Mouse (Mus musculus): ENCODE results near the gene Snapin.

Gene Snapin

DNA sequence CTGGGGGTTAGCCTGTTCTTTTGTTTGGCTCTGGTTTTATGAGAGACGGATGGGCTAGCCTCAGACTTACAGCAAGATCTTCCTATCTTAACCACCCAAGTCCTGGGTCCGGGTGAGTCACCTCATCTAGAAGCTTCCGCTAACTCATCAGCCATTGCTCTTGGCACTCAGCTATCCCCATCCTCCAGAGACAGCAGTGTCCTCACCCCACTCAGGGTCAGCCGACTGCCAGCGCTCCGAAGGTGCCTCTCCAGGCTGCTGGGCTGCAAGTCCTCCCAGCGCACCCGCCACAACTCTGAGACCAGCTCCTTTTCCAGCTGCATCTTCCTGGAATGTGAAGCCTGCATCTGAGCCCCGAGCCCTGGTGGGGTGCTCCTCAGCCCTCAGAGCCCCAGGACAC lies 31.1 kb downstream of the Snapin start:
- DNase-seq (ENCODE audit: low read depth in 1 of 2, low spot score in 2 of 2) = no peak

GRCm38 (mm10) chr3:90454931-90455330 lies 35.9 kb downstream of the Snapin start:
- no peak for DNase-seq (ENCODE audit: low read depth in 1 of 2, low spot score in 2 of 2)

- DNase-seq (ENCODE audit: low read depth in 1 of 2, low spot score in 2 of 2) = no peak
Measured at GRCm38 (mm10) chr3:90451396-90452095, 39.3 kb downstream of the Snapin start.

GRCm38 (mm10) chr3:90450874-90451273 lies 40.0 kb downstream of the Snapin start:
- no peak for DNase-seq (ENCODE audit: low read depth in 1 of 2, low spot score in 2 of 2)

- DNase-seq (ENCODE audit: low read depth in 1 of 2, low spot score in 2 of 2) = no peak
Measured at GRCm38 (mm10) chr3:90448626-90449025, 42.2 kb downstream of the Snapin start.

GRCm38 (mm10) chr3:90447123-90447494 lies 43.7 kb downstream of the Snapin start:
- DNase-seq (ENCODE audit: low read depth in 1 of 2, low spot score in 2 of 2) = no peak

GRCm38 (mm10) chr3:90446389-90447122 lies 44.3 kb downstream of the Snapin start:
- no peak for DNase-seq (ENCODE audit: low read depth in 1 of 2, low spot score in 2 of 2)

DNA sequence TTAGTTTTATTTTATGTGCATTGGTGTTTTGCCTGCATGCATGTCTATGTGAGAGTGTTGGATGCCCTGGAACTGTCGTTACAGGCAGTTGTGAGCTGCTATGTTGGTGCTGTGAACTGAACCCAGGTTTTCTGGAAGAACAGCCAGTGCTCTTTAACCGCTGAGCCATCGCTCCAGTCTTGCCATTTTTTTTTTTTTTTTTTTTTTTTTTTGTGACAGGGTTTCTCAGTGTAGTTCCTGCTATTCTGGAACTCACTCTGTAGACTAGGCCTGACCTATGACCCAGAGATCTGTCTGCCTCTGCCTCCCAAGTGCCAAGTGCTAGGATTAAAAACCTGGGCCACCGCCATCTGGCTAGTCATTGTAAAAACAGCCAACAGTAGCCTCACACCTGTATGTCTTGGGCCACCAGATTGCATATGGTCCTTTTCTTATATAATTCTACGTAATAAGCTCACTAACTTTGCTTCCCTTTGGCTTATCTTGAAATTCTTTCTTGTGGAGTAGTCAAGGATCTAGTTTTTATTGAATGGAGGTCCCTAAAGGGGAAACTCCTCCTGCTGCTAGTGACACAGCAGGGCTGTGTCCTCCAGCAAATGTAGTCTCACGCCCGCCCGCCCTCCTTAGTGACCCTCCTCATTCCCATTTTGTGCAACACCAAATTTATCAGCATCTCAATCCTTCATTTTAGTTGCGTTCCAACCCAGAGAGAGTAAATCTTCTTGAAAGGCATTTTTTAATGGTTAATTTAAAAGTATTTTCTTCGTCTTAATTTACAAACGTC lies 45.2 kb downstream of the Snapin start:
- no peak for DNase-seq (ENCODE audit: low read depth in 1 of 2, low spot score in 2 of 2)

DNA sequence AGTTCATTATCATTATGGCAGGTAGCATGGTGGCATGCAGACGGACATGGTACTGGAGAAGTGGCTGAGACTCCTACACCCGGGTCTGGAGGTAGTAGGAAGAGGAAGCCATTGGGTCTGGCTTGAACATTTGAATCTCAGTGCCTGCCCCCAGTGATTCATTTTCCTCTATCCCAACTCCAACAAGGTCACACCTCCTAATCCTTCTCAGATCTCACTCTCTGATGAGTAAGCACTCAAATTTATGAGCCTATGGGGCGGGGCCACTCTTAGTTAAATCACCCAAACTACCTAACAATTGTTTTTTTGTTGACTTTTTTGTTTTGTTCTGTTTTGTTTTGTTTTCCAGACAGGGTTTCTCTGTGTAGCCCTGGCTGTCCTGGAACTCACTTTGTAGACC lies 46.9 kb downstream of the Snapin start:
- no peak for DNase-seq (ENCODE audit: low read depth in 1 of 2, low spot score in 2 of 2)

DNA sequence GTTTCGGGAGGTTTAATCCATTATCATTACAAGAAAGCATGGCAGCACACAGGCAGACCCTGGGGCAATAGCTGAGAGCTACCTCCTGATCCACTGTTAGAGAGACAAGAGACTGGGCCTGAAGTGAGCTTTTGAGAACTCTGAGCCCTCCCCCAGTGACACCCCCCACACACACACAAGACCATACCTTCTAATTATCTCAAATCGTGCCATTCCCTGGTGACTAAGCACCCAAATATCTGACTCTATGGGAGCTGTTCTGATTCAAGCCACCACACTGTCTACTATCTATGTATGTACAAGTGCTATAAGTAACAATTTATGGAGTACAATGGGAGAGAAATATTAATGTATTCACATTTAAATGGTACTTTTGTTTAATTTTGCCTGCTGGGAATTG lies 50.1 kb downstream of the Snapin start:
- no peak for DNase-seq (ENCODE audit: low read depth in 1 of 2, low spot score in 2 of 2)

Measured in monocyte, adult 2 months (primary cell).